Mouse (Mus musculus): ENCODE measurements around the gene Ifrd2.

GRCm38 (mm10) chr9:107607653-107608245, 20.3 kb downstream of the Ifrd2 start:
- no peak for TF ChIP-seq CTCF (IDR thresholded peaks at IDR 0.05; ENCODE audit: borderline replicate concordance, insufficient read depth, low read length)
- TF ChIP-seq POLR2A (IDR thresholded peaks at IDR 0.05; ENCODE audit: low read depth, low read length) = no peak
